Mouse (Mus musculus) left cerebral cortex, adult 2 months (tissue): ENCODE results near the gene Arsg. TPM values are rescaled to one million over a fixed set of nuclear protein-coding genes. Genes with fewer than 3 reads are reported as not detected.

Experiments
- DNase-seq, 2 experiments: peaks; one replicate each; pipeline ENCODE4 v3.0.0; 2021 to 2022; ENCODE audit warnings: low spot score in 2 of 2, mixed read lengths in 1 of 2; ENCODE audit errors: extremely low spot score in 1 of 2
- H3K27ac ChIP-seq: fragments of 200-600 bp; 2 replicates; pipeline ENCODE4 v1.8.1; 2022
- H3K4me3 ChIP-seq: fragments of 200-600 bp; 2 replicates; pipeline ENCODE4 v1.8.1; 2022
- CTCF ChIP-seq: fragments of 200-600 bp; IDR thresholded peaks from 2 replicates; pipeline ENCODE4 v1.8.1; 2022; ENCODE audit warnings: antibody characterized with exemption, mild to moderate bottlenecking, moderate library complexity
- intact Hi-C: fragments of 180-260 bp; cut with DNase I; formaldehyde crosslinking; loops from one replicate; pipeline ENCODE4 v1.15.1; 2025
- total RNA-seq, 2 experiments: library from RNA; stranded (reverse); gene quantifications; 2 replicates each; pipeline ENCODE4 v1.2.3; 2021

Gene Arsg
- total RNA-seq, 2 experiments from 2014 or later: 10.2 to 11.1 TPM

GRCm38 (mm10) chr11:109539290-109539689 is 66.1 kb downstream of the Arsg start:
- TF ChIP-seq CTCF: no peak
- intact Hi-C loops: no loop called here
- Histone ChIP-seq H3K4me3 (no peak overlapping the region), H3K27ac (no peak overlapping the region)
- DNase-seq: no peak

GRCm38 (mm10) chr11:109543466-109543865 is 70.3 kb downstream of the Arsg start:
- TF ChIP-seq CTCF: no peak
- no peak for DNase-seq
- intact Hi-C loops: no loop called here
- Histone ChIP-seq H3K4me3 (no peak overlapping the region), H3K27ac (no peak overlapping the region)

GRCm38 (mm10) chr11:109544432-109544831 is 71.3 kb downstream of the Arsg start:
- Histone ChIP-seq H3K4me3 (no peak overlapping the region), H3K27ac (no peak overlapping the region)
- no peak for TF ChIP-seq CTCF
- intact Hi-C loops: no loop called here
- DNase-seq: no peak

GRCm38 (mm10) chr11:109545265-109545664 is 72.1 kb downstream of the Arsg start:
- intact Hi-C loops: no loop called here
- H3K4me3 ChIP-seq: no peak overlapping the region
- DNase-seq: no peak

GRCm38 (mm10) chr11:109545700-109546143 is 72.5 kb downstream of the Arsg start:
- H3K4me3 ChIP-seq: no peak overlapping the region
- H3K27ac ChIP-seq: no peak overlapping the region
- no peak for DNase-seq
- intact Hi-C loops: no loop called here
- TF ChIP-seq CTCF: no peak

More at GRCm38 (mm10) chr11:109545265-109545664, 72.1 kb downstream of the Arsg start:
- no peak for TF ChIP-seq CTCF
- no peak overlapping the region for H3K27ac ChIP-seq

- no peak overlapping the region for H3K4me3 ChIP-seq
- TF ChIP-seq CTCF: no peak
- H3K27ac ChIP-seq: no peak overlapping the region
- intact Hi-C loops: no loop called here
- DNase-seq: no peak
These were observed 73.3 kb downstream of the Arsg start for GRCm38 (mm10) chr11:109546305-109547001.

- DNase-seq: no peak
- TF ChIP-seq CTCF: no peak
- intact Hi-C loops: no loop called here
- Histone ChIP-seq H3K27ac (no peak overlapping the region), H3K4me3 (no peak overlapping the region)
These were observed 74.5 kb downstream of the Arsg start for GRCm38 (mm10) chr11:109547652-109548051.

- DNase-seq: no peak
- intact Hi-C loops: no loop called here
- H3K4me3 ChIP-seq: no peak overlapping the region
- TF ChIP-seq CTCF: no peak
- no peak overlapping the region for H3K27ac ChIP-seq
These were observed 76.6 kb downstream of the Arsg start for GRCm38 (mm10) chr11:109549599-109550290.

GRCm38 (mm10) chr11:109553921-109554320 is 80.7 kb downstream of the Arsg start:
- TF ChIP-seq CTCF: no peak
- DNase-seq: no peak
- intact Hi-C loops: no loop called here
- no peak overlapping the region for H3K4me3 ChIP-seq
- H3K27ac ChIP-seq: no peak overlapping the region

GRCm38 (mm10) chr11:109554443-109554842 is 81.3 kb downstream of the Arsg start:
- Histone ChIP-seq H3K27ac (no peak overlapping the region), H3K4me3 (no peak overlapping the region)
- intact Hi-C loops: no loop called here
- TF ChIP-seq CTCF: no peak
- no peak for DNase-seq

- no peak overlapping the region for H3K27ac ChIP-seq
- DNase-seq: no peak
- H3K4me3 ChIP-seq: no peak overlapping the region
- intact Hi-C loops: no loop called here
- no peak for TF ChIP-seq CTCF
These were observed 83.0 kb downstream of the Arsg start for GRCm38 (mm10) chr11:109556130-109556529.

- TF ChIP-seq CTCF: no peak
- Histone ChIP-seq H3K27ac (no peak overlapping the region), H3K4me3 (no peak overlapping the region)
- intact Hi-C loops: no loop called here
- DNase-seq: no peak
These were observed 84.2 kb downstream of the Arsg start for GRCm38 (mm10) chr11:109557419-109557818.
